Mouse (Mus musculus) heart, embryonic 10.5 days (tissue): ENCODE results near the gene Nhlh2. TPM values are rescaled to one million over a fixed set of nuclear protein-coding genes. Genes with fewer than 3 reads are reported as not detected.

ENCODE experiments used
- DNase-seq: peaks from one replicate; pipeline ENCODE4 v3.0.0-alpha.2; 2017; ENCODE audit warnings: low spot score
- H3K27ac ChIP-seq: fragments of 300-500 bp; sonication (generic); 2 replicates; pipeline ENCODE4 v1.5.1; 2016; ENCODE audit warnings: mild to moderate bottlenecking
- H3K27me3 ChIP-seq: fragments of 300-500 bp; sonication (generic); 2 replicates; pipeline ENCODE4 v1.6.1; 2016; ENCODE audit warnings: mild to moderate bottlenecking; ENCODE audit not compliant: poor library complexity, insufficient read depth, severe bottlenecking
- H3K36me3 ChIP-seq: fragments of 300-500 bp; sonication (generic); 2 replicates; pipeline ENCODE4 v1.6.1; 2016; ENCODE audit warnings: mild to moderate bottlenecking, moderate library complexity
- H3K4me1 ChIP-seq: fragments of 300-500 bp; sonication (generic); 2 replicates; pipeline ENCODE4 v1.6.1; 2016; ENCODE audit warnings: mild to moderate bottlenecking
- H3K4me3 ChIP-seq: fragments of 300-500 bp; sonication (generic); 2 replicates; pipeline ENCODE4 v1.5.1; 2016; ENCODE audit warnings: mild to moderate bottlenecking, moderate library complexity
- H3K9me3 ChIP-seq: fragments of 300-500 bp; sonication (generic); 2 replicates; pipeline ENCODE4 v1.6.1; 2016; ENCODE audit warnings: mild to moderate bottlenecking, moderate library complexity
- WGBS: fragments of 180-500 bp; shearing (Covaris S2); methylation state at CpG from one replicate; pipeline ENCODE4 v1.1.7; 2016; 5-methylcytosine and 5-hydroxymethylcytosine counted together
- polyA plus RNA-seq: library from polyadenylated mRNA; unstranded; fragments of >200 nt; fragmentation: Nextera tagmentation; extraction: Ambion mirVana; gene quantifications from 2 replicates; pipeline ENCODE4 v1.2.1, GENCODE M21; 2016

Gene Nhlh2
- polyA plus RNA-seq, 1 experiment from 2014 or later: 0.57 TPM

GRCm38 (mm10) chr3:102010681-102011317, 923 bp downstream of the Nhlh2 start:
- Histone ChIP-seq H3K36me3 (no peaks in the 10 kb centered on the region), H3K27ac (no peak overlapping the region), H3K4me3 (peak overlapping the region; percentile 61), H3K27me3 (peaks cover 79% of the 10 kb centered on the region), H3K4me1 (peaks cover 22% of the 10 kb centered on the region), H3K9me3 (no peaks in the 10 kb centered on the region)
- WGBS: 4% methylated on average over 24 of the region's 24 CpGs
- peak; percentile 45 for DNase-seq

GRCm38 (mm10) chr3:102011318-102012075, 1.6 kb downstream of the Nhlh2 start:
- H3K27ac ChIP-seq: peak overlapping the region; percentile 65; the same call in 1 of the 2 replicates
- no peaks in the 10 kb centered on the region for H3K9me3 ChIP-seq
- H3K36me3 ChIP-seq: no peaks in the 10 kb centered on the region
- peaks cover 22% of the 10 kb centered on the region for H3K4me1 ChIP-seq
- H3K4me3 ChIP-seq: peak overlapping the region; percentile 61
- WGBS: under 1% methylated on average over 48 of the region's 48 CpGs
- peaks cover 86% of the 10 kb centered on the region for H3K27me3 ChIP-seq
- peak; percentile 74 for DNase-seq

GRCm38 (mm10) chr3:102012076-102012610, 2.3 kb downstream of the Nhlh2 start:
- Histone ChIP-seq H3K9me3 (no peaks in the 10 kb centered on the region), H3K27ac (peak overlapping the region; percentile 65; the same call in 1 of the 2 replicates), H3K36me3 (no peaks in the 10 kb centered on the region), H3K4me1 (peaks cover 22% of the 10 kb centered on the region), H3K4me3 (peak overlapping the region; percentile 61), H3K27me3 (peaks cover 92% of the 10 kb centered on the region)
- WGBS: 3% methylated on average over 23 of the region's 23 CpGs
- peak; percentile 75 for DNase-seq

- Histone ChIP-seq H3K36me3 (no peaks in the 10 kb centered on the region), H3K4me3 (peak overlapping the region; percentile 61), H3K27me3 (peaks cover 95% of the 10 kb centered on the region), H3K27ac (no peak overlapping the region), H3K4me1 (peaks cover 22% of the 10 kb centered on the region), H3K9me3 (no peaks in the 10 kb centered on the region)
- WGBS: 1% methylated on average over 53 of the region's 53 CpGs
- DNase-seq: peak; percentile 76
Observed at GRCm38 (mm10) chr3:102012611-102013211, 2.8 kb downstream of the Nhlh2 start.

GRCm38 (mm10) chr3:102020604-102021003, 10.7 kb downstream of the Nhlh2 start:
- peak; percentile 71 for DNase-seq
- Histone ChIP-seq H3K4me3 (no peak overlapping the region), H3K36me3 (no peaks in the 10 kb centered on the region), H3K27me3 (peaks cover 38% of the 10 kb centered on the region), H3K9me3 (no peaks in the 10 kb centered on the region), H3K27ac (no peak overlapping the region), H3K4me1 (peaks cover 31% of the 10 kb centered on the region)
- WGBS: 51% methylated on average over 1 of the region's 1 CpGs

GRCm38 (mm10) chr3:102022721-102023120, 12.8 kb downstream of the Nhlh2 start:
- peaks cover 18% of the 10 kb centered on the region; the same call in 1 of the 2 replicates for H3K27me3 ChIP-seq
- H3K27ac ChIP-seq: peak overlapping the region; percentile 84; the same call in 1 of the 2 replicates
- H3K4me1 ChIP-seq: peaks cover 37% of the 10 kb centered on the region
- no peaks in the 10 kb centered on the region for H3K36me3 ChIP-seq
- peak; percentile 76 for DNase-seq
- H3K4me3 ChIP-seq: peak overlapping the region; percentile 60; the same call in 1 of the 2 replicates
- WGBS: 11% methylated on average over 1 of the region's 2 CpGs
- H3K9me3 ChIP-seq: no peaks in the 10 kb centered on the region

- WGBS: under 1% methylated on average over 31 of the region's 31 CpGs
- Histone ChIP-seq H3K4me3 (peak overlapping the region; percentile 60), H3K9me3 (no peaks in the 10 kb centered on the region), H3K4me1 (peaks cover 40% of the 10 kb centered on the region), H3K27me3 (peaks cover 12% of the 10 kb centered on the region; the same call in 1 of the 2 replicates), H3K27ac (peak overlapping the region; percentile 84), H3K36me3 (no peaks in the 10 kb centered on the region)
- peak; percentile 75 for DNase-seq
Observed at GRCm38 (mm10) chr3:102023337-102023736, 13.5 kb downstream of the Nhlh2 start.

GRCm38 (mm10) chr3:102023829-102024228, 14.0 kb downstream of the Nhlh2 start:
- 5% methylated on average over 5 of the region's 5 CpGs for WGBS

GRCm38 (mm10) chr3:102024981-102025451, 15.1 kb downstream of the Nhlh2 start:
- Histone ChIP-seq H3K27ac (no peak overlapping the region), H3K9me3 (no peaks in the 10 kb centered on the region), H3K4me3 (no peak overlapping the region), H3K4me1 (peaks cover 40% of the 10 kb centered on the region), H3K36me3 (no peaks in the 10 kb centered on the region), H3K27me3 (peaks cover 10% of the 10 kb centered on the region; the same call in 1 of the 2 replicates)
- WGBS: 48% methylated on average over 9 of the region's 9 CpGs
- DNase-seq: peak; percentile 72

More at GRCm38 (mm10) chr3:102023829-102024228, 14.0 kb downstream of the Nhlh2 start:
- H3K36me3 ChIP-seq: no peaks in the 10 kb centered on the region
- peaks cover 10% of the 10 kb centered on the region; the same call in 1 of the 2 replicates for H3K27me3 ChIP-seq
- DNase-seq: peak; percentile 76
- no peaks in the 10 kb centered on the region for H3K9me3 ChIP-seq
- H3K4me3 ChIP-seq: peak overlapping the region; percentile 60
- peak overlapping the region; percentile 84; the same call in 1 of the 2 replicates for H3K27ac ChIP-seq
- H3K4me1 ChIP-seq: peaks cover 40% of the 10 kb centered on the region

- no peaks in the 10 kb centered on the region for H3K9me3 ChIP-seq
- peaks cover 40% of the 10 kb centered on the region for H3K4me1 ChIP-seq
- 71% methylated on average over 5 of the region's 5 CpGs for WGBS
- no peaks in the 10 kb centered on the region for H3K36me3 ChIP-seq
- H3K27me3 ChIP-seq: peaks cover 10% of the 10 kb centered on the region; the same call in 1 of the 2 replicates
- peak; percentile 39 for DNase-seq
- no peak overlapping the region for H3K27ac ChIP-seq
- H3K4me3 ChIP-seq: no peak overlapping the region
Observed at GRCm38 (mm10) chr3:102025659-102026058, 15.8 kb downstream of the Nhlh2 start.

GRCm38 (mm10) chr3:102027880-102028279, 18.0 kb downstream of the Nhlh2 start:
- Histone ChIP-seq H3K4me3 (no peak overlapping the region), H3K9me3 (no peaks in the 10 kb centered on the region), H3K27ac (peak overlapping the region; percentile 31; the same call in 1 of the 2 replicates), H3K36me3 (no peaks in the 10 kb centered on the region), H3K27me3 (0 out of 2 replicates have a peak, but pooled peaks cover 2% of the 10 kb centered on the region), H3K4me1 (peaks cover 32% of the 10 kb centered on the region)
- peak; percentile 79 for DNase-seq
- WGBS: 57% methylated on average over 6 of the region's 6 CpGs

- Histone ChIP-seq H3K4me1 (0 out of 2 replicates have a peak, but pooled peaks cover 4% of the 10 kb centered on the region), H3K27me3 (no peaks in the 10 kb centered on the region), H3K9me3 (peaks cover 5% of the 10 kb centered on the region; the same call in 1 of the 2 replicates), H3K36me3 (no peaks in the 10 kb centered on the region), H3K27ac (no peak overlapping the region), H3K4me3 (no peak overlapping the region)
- DNase-seq: peak; percentile 51
- 80% methylated on average over 5 of the region's 5 CpGs for WGBS
Observed at GRCm38 (mm10) chr3:102037806-102038205, 27.9 kb downstream of the Nhlh2 start.
